8 mouse cellular contexts compared by ENCODE assay signal in the genomic region with DNA sequence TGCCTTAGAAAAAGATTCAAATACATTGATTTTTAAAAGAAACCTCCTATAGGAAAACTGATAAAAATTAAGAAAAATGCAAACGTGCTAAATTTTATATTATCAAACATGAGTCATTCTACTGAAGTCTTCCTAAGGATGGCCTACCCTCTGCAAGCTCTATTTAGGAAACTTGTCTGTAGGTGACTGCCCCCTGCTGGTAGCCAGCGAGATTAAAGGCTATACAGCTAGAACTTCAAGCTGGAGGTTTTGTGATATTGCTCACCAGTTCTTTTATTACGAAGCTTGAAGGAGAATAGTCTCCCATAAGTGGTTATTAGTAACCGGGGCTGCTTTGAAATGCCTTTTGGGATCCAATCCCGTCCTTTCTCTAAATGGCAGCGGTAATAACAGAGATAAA.
DNase-seq lines count a peak whose midpoint lies in the region; ATAC-seq lines count a peak whose summit lies in the region.

No protein-coding gene starts in this region.

- ATAC-seq in embryonic facial prominence, embryonic 11.5 days (replicated peaks; ENCODE audit: insufficient number of reproducible peaks, low FRiP score, low TSS enrichment, low read depth) = no peak

- no peaks in the 10 kb centered on the region for H3K9me3 ChIP-seq in embryonic facial prominence, embryonic 11.5 days (replicated peaks; ENCODE audit: control insufficient read depth, low read length)

- no peak overlapping the region for H3K4me2 ChIP-seq in embryonic facial prominence, embryonic 11.5 days (ENCODE audit: low read depth, low read length)

- intact Hi-C loops in heart, postnatal 10 days (cut with DNase I) = no loop called here

- no peak overlapping the region for H3K9ac ChIP-seq in embryonic facial prominence, embryonic 11.5 days (replicated peaks; ENCODE audit: low read length)

- 61% methylated on average over 6 of the region's 6 CpGs for WGBS in embryonic facial prominence, embryonic 11.5 days

- no peak overlapping the region for H3K27ac ChIP-seq in embryonic facial prominence, embryonic 11.5 days (replicated peaks; ENCODE audit: low read depth, low read length)

- H3K36me3 ChIP-seq in embryonic facial prominence, embryonic 11.5 days (replicated peaks; ENCODE audit: control insufficient read depth, insufficient read depth, low read depth, low read length) = no peaks in the 10 kb centered on the region

- H3K4me3 ChIP-seq in embryonic facial prominence, embryonic 11.5 days (ENCODE audit: low read depth, low read length) = no peak overlapping the region

- H3K27me3 ChIP-seq in embryonic facial prominence, embryonic 11.5 days (ENCODE audit: control insufficient read depth, insufficient read depth, low read length) = no peaks in the 10 kb centered on the region

- DNase-seq in heart, postnatal 10 days = peak; percentile 32 to 54
- DNase-seq in heart, adult 11 months = no peak
- peak; percentile 79 for DNase-seq in CD4-positive, CD25-positive, alpha-beta regulatory T cell, adult 2 months (ENCODE audit: low read depth, low spot score)
- peak; percentile 24 for DNase-seq in adrenal gland, adult 8-10 months
- peak; percentile 74 for DNase-seq in embryonic facial prominence, embryonic 11.5 days (ENCODE audit: low spot score)
- DNase-seq in layer of hippocampus, adult 9-10 months (ENCODE audit: low spot score) = peak; percentile 57
- peak; percentile 22 for DNase-seq in retina, adult 2 months (ENCODE audit: low read depth, low spot score)
- no peak for DNase-seq in Muller cell, postnatal 12 days (ENCODE audit: inconsistent ontology term)

- 0 out of 2 replicates have a peak, but pooled peaks cover 2% of the 10 kb centered on the region for H3K4me1 ChIP-seq in embryonic facial prominence, embryonic 11.5 days (ENCODE audit: control insufficient read depth, insufficient read depth, low read length)

Comparison
In these comparisons a context has a peak if more than half of its experiments do, and no peak if none do; other contexts are left out.
1. DNase-seq: peak in heart, postnatal 10 days (2 of 2), CD4-positive, CD25-positive, alpha-beta regulatory T cell, adult 2 months (single experiment), adrenal gland, adult 8-10 months (single experiment), embryonic facial prominence, embryonic 11.5 days (single experiment), layer of hippocampus, adult 9-10 months (single experiment) and retina, adult 2 months (single experiment); none in heart, adult 11 months (single experiment) and Muller cell, postnatal 12 days (single experiment).